Mouse (Mus musculus) monocyte, adult 5-6 weeks (primary cell): ENCODE data around the gene Olfr214. TPM values are rescaled to one million over a fixed set of nuclear protein-coding genes. Genes with fewer than 3 reads are reported as not detected.
A peak's percentile ranks its signal among the peaks of the same experiment; 100 is the strongest.
"Not testable (repeated sequence)": the region's sequence is repeated elsewhere in the genome, so short reads cannot be mapped to it uniquely, and the experiment has no call there.

Source experiments
- ATAC-seq: fragments of 153-309, 156-312 bp; replicated peaks from 2 replicates; pipeline ENCODE4 v1.8.0; 2017; ENCODE audit warnings: mild to moderate bottlenecking; ENCODE audit not compliant: low TSS enrichment, insufficient number of reproducible peaks, severe bottlenecking, poor library complexity, low FRiP score
- total RNA-seq: library from RNA; stranded (forward); fragments of 200-1000, 200-491, 200-594 nt; gene quantifications from 3 replicates; pipeline ENCODE4 v1.2.3, GENCODE M21; 2017

The Olfr214 gene
- not detected in 3 replicates for total RNA-seq

DNA sequence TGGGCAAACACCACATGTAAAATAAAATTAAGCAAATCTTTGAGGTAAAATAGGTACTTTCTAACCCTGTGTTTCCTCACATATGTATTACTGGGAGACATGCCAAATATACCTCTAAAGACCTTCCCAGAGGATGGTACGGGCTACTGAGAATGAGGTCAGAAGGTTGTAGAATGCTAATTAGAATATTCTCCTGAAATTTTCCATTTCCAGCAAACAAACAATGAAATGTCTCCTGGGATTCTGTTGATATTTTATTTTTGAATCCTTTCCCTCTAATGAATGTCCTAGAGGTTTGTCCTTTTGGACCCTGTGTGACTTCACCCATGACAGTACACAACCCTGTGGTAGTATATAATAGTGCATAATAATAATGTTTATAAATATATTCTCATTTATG is at the start of gene Olfr214:
TSS of gene Olfr214 (plus strand) at position 301 of the 400 bp plus-strand sequence.
- ATAC-seq = no peak

DNA sequence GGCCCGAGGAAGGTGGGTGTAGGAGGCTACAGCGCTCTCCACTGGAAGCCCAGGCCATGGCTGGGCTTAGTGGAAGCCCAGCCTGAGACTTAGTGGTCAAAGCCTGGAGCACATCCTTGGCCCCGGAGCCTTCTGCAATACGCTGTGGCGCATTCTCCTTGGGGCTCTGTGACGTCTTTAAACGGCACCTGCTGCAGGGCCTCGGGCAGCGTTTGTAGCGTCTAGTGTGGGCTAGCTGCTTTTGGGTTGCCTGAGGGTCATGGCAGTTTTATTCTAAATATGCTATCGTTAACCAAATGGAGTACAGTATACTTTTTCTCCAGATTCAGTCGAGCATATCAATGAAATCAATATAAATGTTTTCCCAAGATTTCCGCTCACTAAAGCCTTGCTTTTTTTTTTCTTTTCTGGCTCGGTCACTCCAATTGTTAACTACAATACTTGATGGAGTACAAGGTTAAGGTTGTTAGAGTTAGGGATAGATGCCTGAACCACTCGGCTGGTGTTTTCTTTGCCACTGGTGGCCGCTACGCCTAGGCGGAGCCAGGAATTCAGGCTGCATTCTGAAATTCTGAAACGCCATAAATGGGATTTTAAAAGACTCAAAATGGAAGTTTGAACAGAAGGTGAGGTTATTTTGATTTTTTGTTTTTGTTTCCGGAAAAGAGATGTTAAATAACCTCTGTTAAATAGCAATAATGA is 47.6 kb upstream of the Olfr214 start, which contains the start of gene Olfr212:
TSS of gene Olfr212 (plus strand) at position 215 of the 702 bp plus-strand sequence.
- ATAC-seq = 0 out of 2 replicates have a peak, but pooled peaks have one; percentile 31

DNA sequence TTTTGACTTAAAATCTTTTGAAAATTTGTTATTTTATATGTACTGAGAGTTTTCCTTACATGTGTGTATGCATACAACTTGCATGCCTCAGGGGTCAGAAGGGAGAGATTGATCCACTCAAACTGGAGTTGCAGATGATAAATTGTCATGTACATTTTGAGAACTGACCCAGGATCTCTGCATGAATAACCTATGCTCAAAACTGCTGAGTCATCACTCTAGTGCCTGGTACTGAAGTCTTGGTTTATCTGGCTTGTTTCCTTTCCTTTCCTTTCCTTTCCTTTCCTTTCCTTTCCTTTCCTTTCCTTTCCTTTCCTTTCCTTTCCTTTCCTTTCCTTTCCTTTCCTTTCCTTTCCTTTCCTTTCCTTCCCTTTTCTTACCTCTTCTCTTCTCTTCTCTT is 39.2 kb upstream of the Olfr214 start:
- ATAC-seq = no peak

DNA sequence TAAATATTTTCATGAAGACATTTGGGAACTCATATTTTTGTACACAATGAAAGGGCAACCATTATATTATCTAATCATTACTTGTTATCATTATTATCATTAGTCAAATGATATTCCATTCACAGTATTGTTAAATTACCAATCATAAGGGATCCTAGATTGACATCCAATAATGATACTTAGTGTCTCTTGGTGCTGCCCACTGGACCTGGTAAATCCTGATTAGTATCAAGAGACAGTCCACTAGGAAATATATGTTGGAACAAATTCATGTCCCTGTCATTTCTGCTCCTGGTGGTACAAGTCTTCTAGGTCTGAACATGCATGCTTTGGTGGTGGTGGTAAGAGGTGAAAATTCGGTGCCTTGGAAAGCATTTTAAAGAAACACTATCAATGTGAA is 15.9 kb upstream of the Olfr214 start, which contains the start of gene Olfr213:
TSS of gene Olfr213 (plus strand) at position 301 of the 400 bp plus-strand sequence.
- ATAC-seq = no peak

DNA sequence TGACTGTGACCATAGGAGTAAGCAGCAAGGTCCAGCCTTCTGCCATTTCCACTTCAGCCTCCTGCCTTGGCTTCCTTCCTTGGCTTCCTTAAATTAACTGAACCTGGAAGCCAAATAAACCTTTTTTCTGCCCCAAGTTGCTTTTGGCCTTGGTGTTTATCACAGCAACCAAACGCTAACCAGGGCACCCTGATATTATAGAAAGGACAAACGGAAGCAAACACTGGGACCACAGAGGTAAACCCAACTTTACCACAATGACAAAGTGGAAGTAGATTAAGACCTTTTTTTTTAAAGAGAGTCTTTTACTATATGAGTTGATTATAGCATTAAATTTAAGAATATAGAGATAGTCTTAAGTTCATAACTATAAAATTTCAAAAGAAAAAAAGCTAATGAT is 11.5 kb upstream of the Olfr214 start:
- no peak for ATAC-seq

DNA sequence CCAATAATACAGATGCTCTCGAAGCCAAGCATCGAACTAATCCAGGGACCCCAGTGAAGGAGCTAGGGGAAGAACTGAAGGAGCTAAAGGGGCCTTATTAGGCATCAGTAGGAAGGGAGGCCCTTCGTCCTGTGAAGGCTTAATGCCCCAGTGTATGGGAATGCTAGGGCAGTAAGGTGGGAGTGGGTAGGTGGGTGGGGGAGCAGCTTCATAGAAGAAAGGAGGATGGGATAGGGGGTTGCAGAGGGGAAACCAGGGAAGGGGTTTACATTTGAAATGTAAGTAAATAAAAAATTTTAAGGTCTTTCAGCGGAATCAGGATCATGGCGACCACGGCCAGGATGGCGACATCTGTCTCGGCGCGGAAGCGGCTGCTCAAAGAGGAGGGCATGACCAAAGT is 3.2 kb upstream of the Olfr214 start, which contains the start of gene Gm5580:
TSS of gene Gm5580 (plus strand) at position 301 of the 400 bp plus-strand sequence.
- ATAC-seq = not testable (repeated sequence)

DNA sequence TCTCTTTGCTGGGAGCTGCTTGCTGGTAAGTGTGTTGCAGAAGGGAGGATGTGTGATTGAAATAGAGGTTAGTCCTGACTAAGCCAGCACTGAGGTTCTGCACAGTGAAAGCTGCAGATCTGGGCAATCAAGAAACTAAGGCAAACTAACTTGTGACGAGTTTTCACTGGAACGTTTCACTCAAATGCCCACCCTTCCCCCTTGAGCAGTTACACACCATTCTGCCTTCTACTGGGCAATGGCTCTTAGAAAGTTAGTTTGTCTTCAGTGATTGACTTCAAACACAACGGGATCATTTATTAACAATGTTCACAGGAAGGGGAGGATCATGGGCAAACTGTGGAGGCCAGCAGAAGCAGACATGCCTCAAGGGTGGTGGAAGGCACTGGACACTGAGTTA is 917 bp downstream of the Olfr214 start:
- ATAC-seq = no peak

DNA sequence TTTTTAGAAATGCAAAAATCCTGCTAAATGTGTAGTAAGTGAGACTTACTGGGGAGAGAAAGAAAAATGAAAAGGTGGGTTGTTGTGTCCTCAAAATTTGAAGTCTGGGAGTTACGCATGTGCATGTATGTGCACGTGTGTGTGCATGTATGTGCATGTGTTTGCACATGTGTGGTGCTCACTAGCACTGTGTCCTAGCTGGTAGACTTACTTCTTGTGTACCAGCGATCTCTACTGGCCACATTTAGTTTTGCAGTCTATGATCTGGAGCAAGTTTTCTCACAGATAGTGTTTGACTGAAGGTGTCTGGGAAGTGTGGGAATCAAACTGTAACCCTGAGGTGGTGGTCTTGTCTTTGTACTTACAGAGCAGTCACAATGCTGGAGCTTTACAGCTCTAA is 15.8 kb downstream of the Olfr214 start:
- ATAC-seq = peak; percentile 80

DNA sequence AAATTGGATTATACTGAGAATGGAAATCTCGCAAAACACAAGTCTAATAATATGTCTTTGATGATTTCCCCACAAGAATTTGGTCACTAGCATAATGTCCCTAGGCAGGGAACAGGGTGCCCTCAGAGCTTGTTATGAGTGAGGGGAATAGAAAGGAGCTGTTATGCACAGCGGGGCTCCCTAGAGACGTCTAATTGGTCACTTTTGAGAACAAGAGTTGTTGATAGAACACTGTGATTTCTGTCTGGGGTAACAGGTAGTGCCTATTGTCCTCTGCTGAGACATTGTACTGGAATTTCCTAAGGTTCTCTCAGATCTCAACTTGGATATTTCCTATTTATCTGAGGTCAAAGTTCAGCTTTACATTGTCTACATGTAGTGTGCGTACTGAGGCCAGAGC is 30.1 kb downstream of the Olfr214 start, which contains the start of gene Olfr215:
TSS of gene Olfr215 (minus strand) at position 101 of the 400 bp plus-strand sequence.
- ATAC-seq = no peak

DNA sequence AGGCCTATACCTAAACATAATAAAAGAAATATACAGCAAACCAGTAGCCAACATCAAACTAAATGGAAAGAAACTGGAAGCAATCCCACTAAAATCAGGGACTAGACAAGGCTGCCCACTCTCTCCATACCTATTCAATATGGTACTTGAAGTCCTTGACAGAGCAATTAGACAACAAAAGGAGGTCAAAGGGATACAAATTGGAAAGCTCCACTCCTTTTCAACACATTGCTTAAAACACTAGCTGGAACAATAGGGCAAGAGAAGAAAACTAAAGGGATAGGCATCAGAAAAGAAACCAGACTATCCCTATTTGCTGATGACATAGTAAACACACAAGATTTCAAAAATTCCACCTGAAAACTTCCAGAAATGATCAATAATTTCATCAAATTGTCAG is 46.9 kb downstream of the Olfr214 start:
- ATAC-seq = not testable (repeated sequence)

DNA sequence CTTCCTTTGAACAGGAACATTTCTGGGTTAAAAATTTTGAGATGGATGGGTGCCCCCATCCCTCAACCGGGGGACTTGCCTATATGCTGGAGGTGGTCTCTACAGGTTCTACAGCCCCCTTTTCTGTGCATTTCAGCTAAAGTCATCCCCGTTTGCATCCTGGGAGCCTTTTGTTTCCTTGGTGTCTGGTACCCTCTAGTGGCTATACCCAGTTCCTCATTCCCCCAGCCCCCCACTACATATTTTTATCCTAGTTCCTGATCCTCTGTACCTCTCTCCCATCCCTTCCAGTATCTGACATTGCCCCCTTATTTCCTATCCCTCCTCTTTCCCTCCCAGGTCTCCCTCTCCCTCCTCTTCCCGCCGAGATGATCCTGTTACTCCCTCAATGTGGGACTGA is 53.2 kb downstream of the Olfr214 start:
- no peak for ATAC-seq

Other genes with a start within 250 kb of the Olfr214 start
- gene March8, start 216.2 kb upstream of the Olfr214 start, total RNA-seq = 13.5 to 21.6 TPM (median 13.8 TPM) in 3 replicates
- 43.3 to 92.8 TPM (median 76.9 TPM) in 3 replicates for gene Alox5, start 93.1 kb upstream of the Olfr214 start, total RNA-seq
- gene Olfr211, start 65.1 kb upstream of the Olfr214 start, total RNA-seq = not detected in 3 replicates
- not detected in 3 replicates for gene Olfr212, start 47.7 kb upstream of the Olfr214 start, total RNA-seq
- not detected in 3 replicates for gene Olfr213, start 15.8 kb upstream of the Olfr214 start, total RNA-seq
- gene Gm5580, start 3.1 kb upstream of the Olfr214 start, total RNA-seq = not detected in 3 replicates
- not detected in 3 replicates for gene Olfr215, start 30.0 kb downstream of the Olfr214 start, total RNA-seq
- 10.3 to 14.1 TPM (median 11.5 TPM) in 3 replicates for gene Zfp422, start 74.8 kb downstream of the Olfr214 start, total RNA-seq
- gene Depp1, start 96.4 kb downstream of the Olfr214 start, total RNA-seq = 0.38 TPM in 1 of 3 replicates, not detected in the others
- 124 to 138 TPM (median 133 TPM) in 3 replicates for gene Rassf4, start 119.7 kb downstream of the Olfr214 start, total RNA-seq
- gene Tmem72, start 162.7 kb downstream of the Olfr214 start, total RNA-seq = 0.29 to 0.68 TPM (median 0.32 TPM) in 3 replicates